Mouse (Mus musculus) forelimb bud, embryonic 11.5 days (tissue): ENCODE measurements at regions not wholly inside any gene's neighbourhood (a gene's known extent, or its start where the extent isn't known, plus 50 kb on each side); places are given as distances from the start of the nearest gene placed in this dataset.
"Not testable (repeated sequence)": the region's sequence is repeated elsewhere in the genome, so short reads cannot be mapped to it uniquely, and the experiment has no call there.

ENCODE experiments used
- DNase-seq: peaks from one replicate; pipeline ENCODE4 v3.0.0-alpha.2; 2012; ENCODE audit warnings: low read depth, low spot score

DNA sequence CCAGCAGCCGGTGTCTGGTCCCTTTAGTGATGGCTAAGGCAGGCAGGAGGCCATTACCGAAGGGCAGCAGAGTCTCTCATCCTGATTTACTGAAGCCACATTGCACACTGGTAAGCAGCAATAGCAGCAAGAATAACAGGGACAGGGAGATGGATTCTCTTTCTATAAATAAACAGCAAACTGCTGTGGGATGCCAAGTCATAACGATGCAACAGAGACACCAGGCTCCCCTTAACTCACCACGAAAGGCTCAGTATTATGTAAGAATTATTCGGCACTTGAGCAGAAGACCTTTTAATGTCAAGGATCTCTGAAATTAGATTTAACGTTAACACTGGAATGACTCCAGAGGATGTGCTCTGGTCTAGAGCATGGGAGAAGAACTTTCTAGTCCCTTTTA is 202.1 kb downstream of the Ddx10 start:
- no peak for DNase-seq

DNA sequence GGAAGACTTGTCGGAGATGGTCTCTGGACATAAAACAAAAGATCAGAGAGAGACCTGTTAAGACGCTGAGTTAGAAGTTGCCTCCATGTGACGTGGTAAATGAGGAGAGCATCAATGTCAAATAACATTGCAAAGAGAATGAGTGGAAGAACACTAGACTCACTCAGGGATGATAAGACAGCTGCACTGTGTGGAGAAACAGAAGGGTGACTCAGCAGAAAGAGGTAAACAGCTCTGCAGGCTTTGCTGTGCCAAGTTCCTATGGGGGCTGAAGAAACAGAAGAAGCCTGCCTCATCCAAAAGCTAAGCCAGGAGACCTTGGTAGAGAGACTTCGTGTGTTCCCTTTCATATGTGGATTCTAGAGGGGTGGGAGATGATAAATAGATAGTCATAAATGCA is 214.1 kb downstream of the Ddx10 start:
- no peak for DNase-seq

DNA sequence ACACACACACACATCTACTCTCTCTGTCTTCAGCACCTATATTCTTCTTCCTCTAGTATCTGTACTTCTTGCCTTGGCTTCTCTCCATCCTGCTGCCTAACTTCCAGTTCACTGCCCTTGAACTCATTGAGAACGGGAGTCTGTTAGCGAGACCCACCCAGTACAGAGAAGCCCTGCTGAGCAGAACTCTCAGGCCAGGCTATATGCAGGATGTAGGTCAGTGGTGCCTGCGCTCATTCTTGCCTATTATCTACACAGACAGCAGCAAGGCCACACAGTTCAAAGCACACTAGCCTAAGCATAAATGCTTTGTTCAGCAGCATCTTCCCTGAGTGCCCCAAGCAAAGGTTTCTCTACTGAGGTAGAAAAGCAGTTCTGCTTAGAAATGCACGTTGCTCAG is 225.8 kb downstream of the Ddx10 start:
- DNase-seq, result no peak

DNA sequence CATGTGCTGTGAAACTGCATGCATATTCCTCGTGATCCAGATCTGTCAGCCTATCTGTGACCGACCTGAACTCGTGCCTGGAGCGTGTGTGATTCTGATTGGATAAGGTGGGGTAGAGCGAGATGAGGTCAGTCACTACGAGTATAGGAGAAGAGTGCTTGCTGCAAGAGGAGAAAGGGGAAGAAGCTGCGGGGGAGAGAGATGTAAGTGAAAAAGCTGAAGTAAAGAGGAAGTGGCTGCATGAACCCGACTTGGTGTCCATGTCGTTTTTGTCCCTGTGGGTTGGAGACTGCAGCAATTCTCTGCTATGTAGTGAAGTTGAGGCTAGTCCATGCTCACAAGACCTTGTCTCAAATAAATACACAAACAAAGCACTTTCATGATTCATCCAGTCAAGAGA is 237.1 kb downstream of the Ddx10 start:
- no peak for DNase-seq

DNA sequence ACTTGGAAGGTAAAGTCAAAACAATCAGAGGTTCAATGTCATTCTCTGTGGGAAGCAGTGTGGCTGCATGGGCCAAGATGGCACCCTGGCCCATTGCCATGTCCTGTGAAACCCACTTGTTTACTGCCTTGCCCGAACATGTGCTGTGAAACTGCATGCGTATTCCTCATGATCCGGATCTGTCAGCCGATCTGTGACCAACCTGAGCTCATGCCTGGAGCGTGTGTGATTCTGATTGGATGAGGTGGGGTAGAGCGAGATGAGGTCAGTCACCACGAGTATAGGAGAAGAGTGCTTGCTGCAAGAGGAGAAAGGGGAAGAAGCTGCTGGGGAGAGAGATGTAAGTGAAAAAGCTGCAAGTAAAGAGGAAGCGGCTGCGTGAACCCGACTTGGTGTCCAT is 240.5 kb downstream of the Ddx10 start:
- no peak for DNase-seq

DNA sequence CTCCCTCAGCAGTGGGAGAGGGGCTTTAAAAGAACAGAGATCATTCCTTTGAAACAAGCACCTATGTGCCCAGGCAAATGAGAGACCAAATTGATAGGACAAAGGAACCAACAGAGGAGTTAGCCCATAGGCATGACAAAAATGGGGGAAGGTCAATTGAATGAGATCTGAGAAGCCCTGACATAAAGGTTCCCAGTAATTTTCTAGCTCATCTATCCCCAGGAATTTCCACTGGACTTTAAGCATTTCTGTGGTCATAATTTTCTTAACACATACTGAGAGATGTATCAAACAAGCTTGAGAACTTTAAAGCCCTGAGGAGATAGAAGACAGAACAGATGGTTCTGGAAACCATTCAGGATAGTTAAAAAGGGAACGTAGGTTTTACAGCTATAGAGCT is 241.8 kb downstream of the Ddx10 start:
- DNase-seq, result no peak

DNA sequence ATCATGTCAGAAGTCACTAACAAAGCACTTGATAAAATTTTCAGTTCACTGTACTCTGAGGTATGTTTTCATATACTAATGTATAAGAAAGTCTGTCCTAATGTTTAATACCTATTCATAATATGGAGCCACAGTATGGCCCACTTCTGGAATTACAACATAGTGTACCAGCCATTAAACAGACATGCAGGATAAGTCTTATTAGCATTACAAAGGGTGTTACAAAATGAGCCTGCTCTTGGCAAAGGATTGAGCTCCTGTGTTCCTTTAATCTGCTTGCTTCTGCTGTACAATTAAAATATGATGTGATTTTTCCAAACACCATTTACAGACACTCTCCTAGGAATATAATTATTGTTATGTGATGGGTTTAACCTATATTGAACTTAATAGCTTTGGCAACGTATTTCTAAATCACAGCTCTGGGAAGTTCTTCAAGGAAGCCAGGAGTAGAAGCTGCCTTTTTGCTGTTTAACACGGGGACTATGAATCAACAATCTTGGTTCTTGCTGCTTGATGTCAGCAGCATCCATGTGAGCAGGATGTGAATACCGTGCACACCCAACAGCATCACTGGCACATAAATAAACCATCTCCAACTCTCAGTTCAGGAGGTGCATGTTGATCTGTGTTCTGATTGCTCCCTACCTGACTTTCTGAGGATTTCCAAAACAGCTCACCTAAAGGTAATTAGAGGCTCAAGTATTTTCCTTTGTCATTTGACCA is 243.4 kb downstream of the Ddx10 start:
- DNase-seq, result no peak

DNA sequence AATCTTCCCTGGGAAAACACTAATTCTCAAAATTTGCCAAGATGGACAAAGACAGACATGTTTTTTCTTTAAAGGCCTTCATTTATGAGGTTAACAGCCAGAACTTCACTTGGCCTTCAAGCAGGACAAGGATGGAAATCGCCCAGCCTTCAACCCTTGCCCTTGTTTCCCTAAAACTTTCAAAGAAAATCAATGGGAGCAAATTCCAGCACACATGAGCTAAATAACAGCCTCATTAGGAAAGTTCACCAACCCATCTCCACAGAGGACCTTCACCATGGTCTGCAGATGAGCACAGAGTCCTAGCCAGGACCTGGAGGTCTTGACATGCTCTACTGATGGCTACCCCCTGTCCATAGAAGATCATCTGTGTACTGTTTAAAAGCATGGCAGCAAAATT is 271.8 kb downstream of the Ddx10 start:
- DNase-seq, result no peak

DNA sequence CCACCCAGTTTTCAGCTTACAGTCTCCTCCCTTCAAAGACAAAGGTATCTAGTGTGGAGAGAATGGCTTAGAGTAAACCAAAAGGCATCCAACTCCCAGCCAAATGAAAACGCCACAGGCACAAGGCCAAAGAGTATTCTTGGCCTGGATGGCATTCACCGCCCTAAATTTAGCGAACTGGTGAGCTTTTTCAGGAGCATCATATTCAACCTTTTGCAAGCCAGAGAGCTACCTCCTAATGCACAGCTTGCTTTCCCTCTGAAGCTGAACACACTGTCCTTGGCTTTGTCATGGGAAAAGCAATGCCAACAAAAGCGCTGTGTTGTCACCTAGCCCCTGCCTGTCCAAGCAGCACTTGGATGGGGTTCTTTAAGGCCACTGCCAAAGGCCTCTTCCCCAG is 282.2 kb downstream of the Ddx10 start:
- DNase-seq, result no peak

DNA sequence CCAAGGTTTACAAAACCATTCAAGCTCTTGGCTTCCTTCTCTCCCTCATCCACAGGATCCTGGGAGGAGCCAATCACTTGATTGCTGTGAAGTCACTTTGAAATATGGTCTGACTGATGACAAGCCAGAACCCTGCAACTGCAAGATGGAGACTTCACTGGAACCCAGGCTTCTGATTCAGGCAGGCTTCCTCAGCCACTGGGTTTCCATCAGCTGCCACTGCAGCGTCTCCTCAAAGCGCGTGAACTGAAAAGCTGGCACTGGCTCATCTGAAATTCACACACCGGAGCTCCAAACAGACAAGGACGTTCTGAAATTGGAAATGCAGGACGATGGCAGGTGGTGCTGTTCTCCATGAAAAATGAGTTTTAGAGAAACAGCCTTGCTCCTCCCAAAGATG is 280.1 kb upstream of the AI593442 start:
- no peak for DNase-seq

DNA sequence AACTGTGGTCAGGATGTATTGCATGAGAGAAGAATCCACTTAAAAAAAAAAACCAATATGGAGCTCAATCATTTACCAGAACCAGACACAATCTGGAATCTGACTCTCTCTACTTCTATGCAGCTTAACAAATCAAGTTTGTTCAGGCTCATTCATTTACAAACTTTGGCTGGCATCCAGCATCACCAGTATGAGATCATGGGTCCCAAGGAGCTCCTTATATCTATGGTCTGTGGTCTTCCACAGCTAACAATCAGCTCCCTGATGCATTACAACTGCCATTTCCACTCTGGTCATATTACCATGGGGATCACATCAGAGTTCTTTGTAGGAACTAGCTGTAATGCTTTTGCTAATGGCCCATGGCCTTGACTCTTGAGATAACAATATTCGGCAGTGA is 277.7 kb upstream of the AI593442 start:
- no peak for DNase-seq

DNA sequence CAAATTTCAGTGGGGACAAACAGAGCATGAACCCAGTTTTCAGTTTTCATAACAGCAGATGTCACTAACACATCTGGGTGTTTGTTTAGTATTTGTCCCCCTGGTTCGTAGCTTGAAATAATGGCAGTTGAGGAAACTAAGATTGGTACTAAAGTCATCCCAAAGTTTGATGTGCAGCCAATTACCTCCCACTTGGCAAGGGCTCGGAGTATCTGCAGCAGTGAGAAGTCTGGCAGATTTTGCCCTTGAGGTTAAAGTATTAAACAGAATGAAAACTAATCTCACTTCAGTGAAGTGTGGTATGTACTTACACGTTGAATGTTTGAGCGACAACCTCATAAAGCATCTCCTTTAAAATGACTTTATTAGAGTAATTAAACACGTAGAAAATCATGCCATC is 264.5 kb upstream of the AI593442 start:
- no peak for DNase-seq

DNA sequence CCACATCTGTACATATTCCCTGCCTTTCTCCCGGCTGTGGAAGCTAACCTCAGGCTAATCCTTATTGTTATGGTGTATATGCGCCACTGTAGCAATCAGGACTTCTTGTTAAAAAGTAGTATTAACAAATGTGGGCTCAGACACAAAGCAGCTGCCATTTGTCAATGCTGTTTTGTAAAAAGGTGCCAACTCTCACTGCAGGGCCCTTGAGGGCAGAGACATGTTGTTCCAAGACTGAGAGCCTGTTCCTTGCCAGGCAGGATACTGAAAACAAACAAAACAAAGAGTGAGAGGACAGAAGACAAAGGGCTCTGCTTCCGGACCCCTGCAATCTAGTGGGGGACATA is 262.0 kb upstream of the AI593442 start:
- no peak for DNase-seq

DNA sequence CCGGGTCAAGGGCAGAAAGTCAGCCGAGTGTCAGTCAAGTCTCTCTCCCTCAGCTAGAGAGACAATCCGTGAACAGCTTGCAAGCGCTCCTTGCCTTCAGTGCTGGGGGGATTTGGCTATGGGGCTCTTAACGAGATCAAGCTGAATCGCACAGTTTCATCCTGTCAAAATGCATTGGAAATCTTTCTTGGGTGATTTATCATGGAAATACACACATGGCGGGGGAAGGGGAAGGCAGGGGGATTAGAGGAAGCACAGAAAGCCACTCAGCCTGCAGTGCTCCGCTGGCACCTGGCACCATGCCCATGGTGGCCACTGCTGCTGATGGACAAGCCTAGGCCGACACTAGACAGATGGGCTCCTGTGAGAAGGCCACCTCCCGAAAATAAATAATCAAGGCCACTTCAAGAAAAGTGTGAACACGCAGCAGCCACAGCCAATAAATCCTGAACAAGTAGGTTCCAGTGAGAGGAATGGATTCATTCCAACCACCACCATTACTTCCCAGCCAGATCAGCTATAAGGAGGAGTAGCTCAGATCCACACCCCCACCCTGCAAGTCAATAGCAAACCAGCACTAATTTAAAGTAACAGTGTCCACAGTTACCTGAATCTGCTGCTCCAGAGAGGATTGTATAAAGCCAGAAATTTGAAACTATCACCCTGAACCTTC is 261.5 kb upstream of the AI593442 start:
- peak; percentile 30 for DNase-seq

DNA sequence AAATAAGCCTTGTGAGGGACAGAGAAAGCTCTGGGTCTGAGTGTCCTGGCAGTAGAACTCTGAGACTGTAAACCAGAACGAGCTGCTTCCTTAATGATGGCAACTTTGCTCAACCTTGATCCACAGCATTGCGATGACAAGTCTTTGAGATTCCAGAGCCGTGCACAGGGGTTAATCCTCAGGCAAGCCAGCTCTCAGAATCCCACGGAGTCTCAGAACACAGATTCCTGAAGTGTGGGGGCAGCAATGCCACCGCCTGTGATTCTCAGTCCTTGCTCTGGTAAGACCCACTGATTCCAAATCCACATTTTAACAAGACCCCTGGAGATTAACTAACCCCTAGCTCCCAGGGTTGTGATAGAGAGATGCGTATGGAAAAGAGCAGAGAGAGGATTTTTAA is 255.5 kb upstream of the AI593442 start:
- DNase-seq, result no peak

DNA sequence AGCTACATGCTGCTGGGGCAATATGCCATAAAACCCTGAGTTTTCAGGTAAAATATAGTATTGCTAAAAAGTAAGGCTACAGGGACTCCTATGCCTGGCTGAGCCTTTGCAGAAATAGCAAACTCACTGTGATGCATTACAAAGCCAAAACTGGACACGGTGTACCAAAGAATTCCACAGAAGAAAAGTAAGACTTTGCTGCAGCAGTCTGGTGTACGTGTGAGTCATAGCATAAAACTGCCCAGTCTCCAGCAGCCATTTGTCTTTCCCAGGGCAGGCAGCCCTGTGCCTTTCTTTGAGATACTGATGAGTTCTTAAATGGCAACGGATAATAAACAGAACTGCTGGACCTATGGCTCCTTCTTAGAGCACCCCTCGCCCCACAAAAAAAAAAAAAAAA is 237.9 kb upstream of the AI593442 start:
- no peak for DNase-seq

DNA sequence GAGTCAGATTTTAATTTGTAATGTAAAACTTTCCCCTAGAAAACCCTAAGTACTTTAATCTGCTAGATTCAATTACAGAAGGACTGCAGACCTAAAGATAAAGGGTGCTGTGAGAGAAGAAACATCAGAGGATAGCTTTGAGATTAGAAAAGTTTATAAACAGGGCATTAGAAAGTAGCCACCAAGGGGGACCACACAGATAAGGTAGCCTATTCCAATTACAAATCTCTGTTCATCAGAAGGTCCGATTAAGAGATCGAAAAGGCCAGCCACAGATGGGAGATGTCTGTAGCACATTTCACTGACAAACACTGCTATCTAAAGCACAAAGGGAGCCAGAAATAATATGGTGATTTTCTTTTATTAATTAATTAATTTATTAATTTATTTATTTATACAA is 209.1 kb upstream of the AI593442 start:
- not testable (repeated sequence) for DNase-seq

DNA sequence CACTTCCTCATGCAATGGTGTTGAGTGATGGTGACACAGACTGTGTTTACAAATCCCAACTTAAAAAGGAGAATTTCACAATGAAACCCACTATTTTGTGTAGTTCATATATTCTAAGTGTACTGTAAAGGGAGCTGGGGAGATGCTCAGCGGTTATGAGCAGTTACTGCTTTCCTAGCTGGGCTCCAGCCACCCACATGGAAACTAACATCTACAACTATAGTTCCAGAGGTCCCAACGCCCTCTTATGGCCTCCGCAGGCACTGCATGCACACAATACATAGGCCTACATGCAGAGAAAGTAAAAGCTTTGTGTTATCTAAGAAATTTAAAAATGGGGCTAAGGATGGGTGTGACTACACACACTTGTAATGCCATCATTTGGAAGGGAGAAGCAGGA is 208.4 kb upstream of the AI593442 start:
- not testable (repeated sequence) for DNase-seq

DNA sequence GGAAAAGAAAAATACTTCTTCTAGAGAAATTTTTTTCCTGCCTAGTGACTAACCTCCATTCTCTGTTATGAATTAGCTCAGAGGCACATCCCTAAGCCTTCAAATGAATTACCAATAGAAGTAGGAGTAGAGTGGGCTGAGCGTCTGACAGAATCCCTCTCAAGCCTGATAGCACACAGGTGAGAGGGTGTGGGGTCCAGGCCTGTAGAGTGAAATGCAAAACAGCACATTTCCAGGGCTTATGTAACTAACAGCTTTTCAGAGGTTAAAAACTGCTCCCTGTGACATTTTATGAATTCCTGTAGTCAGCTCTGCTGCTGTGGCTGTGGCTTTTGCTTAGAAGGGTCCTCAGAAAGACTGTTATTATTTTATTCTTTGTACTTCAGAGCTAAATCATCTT is 187.7 kb upstream of the AI593442 start:
- no peak for DNase-seq

DNA sequence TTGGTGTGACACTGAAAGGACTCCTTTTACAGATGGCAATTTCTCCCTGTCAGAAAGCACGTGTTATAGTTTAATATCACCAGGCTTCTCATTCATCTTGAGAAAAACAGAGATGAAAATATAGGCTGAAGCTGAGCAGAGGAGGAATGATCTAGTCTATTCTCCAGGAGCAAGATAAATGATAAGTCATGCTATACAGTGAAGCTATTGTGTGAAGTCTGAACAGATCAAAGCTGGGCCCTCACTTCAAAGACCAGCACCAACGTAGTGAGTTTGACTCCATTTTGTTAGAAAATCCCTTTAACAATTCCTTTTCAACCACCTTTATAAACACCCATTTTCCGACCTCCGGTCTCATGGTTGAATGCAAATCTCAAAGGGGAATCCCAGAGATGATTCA is 180.7 kb upstream of the AI593442 start:
- DNase-seq, result no peak

DNA sequence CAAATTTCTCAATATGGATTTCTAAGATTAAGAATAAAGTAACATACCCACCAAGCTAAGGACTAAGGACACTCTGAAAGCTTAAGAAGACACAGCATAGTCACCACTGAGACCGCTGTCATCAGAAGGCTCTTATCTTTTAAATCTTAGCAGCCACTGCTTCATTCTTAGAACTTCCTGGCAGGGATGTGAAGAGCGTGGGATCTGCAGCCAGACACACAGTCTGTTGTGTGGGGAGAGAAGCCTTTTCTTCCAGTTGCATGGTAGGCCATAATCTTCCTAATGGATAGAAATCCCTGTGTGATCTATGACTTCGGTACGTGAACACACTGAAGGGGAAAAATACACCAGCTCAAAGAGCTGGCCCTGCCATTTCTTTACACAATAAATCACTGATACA is 178.8 kb upstream of the AI593442 start:
- no peak for DNase-seq

DNA sequence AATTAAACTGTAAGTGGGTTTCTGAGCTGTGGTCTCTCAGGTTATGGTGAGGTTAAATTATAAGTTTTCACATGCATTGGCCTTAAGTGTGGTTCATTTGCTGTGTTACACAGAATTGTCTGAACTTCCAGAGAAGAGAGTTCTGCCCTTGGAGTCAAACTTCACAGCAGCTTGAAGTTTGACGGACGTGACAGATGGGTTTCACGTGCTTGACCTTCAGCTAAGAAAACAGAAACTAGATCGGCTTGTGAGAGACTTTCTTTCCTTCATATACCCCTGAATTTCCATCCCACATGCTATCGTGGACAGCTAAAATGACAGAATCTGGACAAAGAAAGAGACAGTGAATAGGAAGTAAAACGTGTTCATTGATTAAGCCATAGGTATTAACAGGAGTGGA is 173.8 kb upstream of the AI593442 start:
- DNase-seq, result no peak

DNA sequence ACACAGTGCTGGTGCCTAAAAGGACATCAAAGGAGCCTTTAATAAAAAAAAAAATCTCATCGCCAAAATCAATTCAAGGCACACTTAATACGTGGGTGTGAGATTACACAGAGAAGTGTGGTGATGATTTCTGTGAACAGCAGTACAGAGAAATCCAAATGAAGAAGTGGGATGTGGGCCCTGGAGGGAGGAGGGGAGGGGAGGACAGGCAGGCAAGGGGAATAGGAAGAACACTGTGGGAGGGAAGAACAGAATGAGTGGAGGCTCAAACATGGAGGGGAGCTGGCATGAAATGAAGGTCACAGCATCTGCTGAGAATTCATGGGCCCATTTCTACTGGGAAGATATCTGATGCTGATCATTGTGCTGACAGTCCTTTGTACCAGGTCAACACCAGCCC is 171.0 kb upstream of the AI593442 start:
- DNase-seq, result no peak

DNA sequence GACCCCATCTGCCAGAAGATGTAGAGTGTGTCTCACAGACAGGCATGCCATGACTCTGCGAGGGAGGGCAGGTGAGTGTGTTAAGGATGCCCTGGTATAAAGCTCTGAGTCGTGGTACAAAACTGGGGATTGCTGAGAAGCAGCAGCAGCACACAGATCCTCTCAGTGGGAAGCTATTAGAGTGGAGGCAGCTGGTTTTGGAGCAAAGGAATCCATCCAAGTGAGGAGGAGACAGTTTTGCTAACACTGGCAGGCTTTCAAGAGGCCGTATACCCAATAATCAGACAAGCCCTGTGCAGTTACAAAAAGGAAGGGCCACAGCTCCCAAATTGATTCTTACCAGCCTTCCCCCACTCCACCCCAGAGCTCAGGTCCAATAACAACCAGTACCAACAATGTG is 170.4 kb upstream of the AI593442 start:
- DNase-seq, result no peak
